Mouse (Mus musculus) forebrain, embryonic 10.5 days (tissue): ENCODE data around the gene Ly6g. TPM values are rescaled to one million over a fixed set of nuclear protein-coding genes. Genes with fewer than 3 reads are reported as not detected.
A peak's percentile ranks its signal among the peaks of the same experiment; 100 is the strongest.
"Not testable (repeated sequence)": the region's sequence is repeated elsewhere in the genome, so short reads cannot be mapped to it uniquely, and the experiment has no call there.

Experiments used
- DNase-seq: peaks from one replicate; pipeline ENCODE4 v3.0.0-alpha.2; 2017; ENCODE audit warnings: low spot score; ENCODE audit errors: extremely low spot score
- H3K27ac ChIP-seq: fragments of 300-500 bp; sonication (generic); 2 replicates; pipeline ENCODE4 v1.5.1; 2016; ENCODE audit warnings: mild to moderate bottlenecking
- H3K27me3 ChIP-seq: fragments of 300-500 bp; sonication (generic); 2 replicates; pipeline ENCODE4 v1.6.1; 2016; ENCODE audit warnings: mild to moderate bottlenecking; ENCODE audit not compliant: poor library complexity, severe bottlenecking
- H3K36me3 ChIP-seq: fragments of 300-500 bp; sonication (generic); replicated peaks from 2 replicates; pipeline ENCODE4 v1.6.1; 2016; ENCODE audit warnings: mild to moderate bottlenecking, moderate library complexity
- H3K4me1 ChIP-seq: fragments of 300-500 bp; sonication (generic); 2 replicates; pipeline ENCODE4 v1.6.1; 2016
- H3K4me3 ChIP-seq: fragments of 300-500 bp; sonication (generic); 2 replicates; pipeline ENCODE4 v1.5.1; 2016; ENCODE audit warnings: mild to moderate bottlenecking, moderate library complexity
- H3K9me3 ChIP-seq: fragments of 300-500 bp; sonication (generic); 2 replicates; pipeline ENCODE4 v1.6.1; 2016; ENCODE audit warnings: mild to moderate bottlenecking, moderate library complexity
- WGBS: fragments of 180-500 bp; shearing (Covaris S2); methylation state at CpG from one replicate; pipeline ENCODE4 v1.1.7; 2016; 5-methylcytosine and 5-hydroxymethylcytosine counted together
- polyA plus RNA-seq: library from polyadenylated mRNA; unstranded; fragments of >200 nt; fragmentation: Nextera tagmentation; extraction: Ambion mirVana; gene quantifications from 2 replicates; pipeline ENCODE4 v1.2.1, GENCODE M21; 2016

Ly6g gene
- not detected in 2 replicates for polyA plus RNA-seq

DNA sequence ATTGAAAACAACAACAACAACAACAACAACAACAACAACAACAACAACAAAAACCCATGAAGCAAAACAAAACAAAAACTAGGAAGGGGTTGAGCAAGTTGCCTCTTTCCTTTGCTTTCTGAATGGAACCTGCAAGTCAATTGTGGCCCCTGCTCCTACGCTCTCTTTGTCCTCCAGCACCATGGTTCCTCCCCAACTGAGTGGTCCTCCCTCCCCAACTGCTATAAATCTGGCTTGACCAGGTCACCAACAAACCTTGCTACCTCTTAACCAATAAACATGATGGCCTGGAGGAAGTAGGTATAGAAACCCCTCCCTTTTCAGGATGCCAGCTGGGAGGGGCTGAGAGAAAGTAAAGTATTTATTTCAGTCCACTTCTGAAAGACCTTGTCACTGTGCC, at the start of gene Ly6g:
Gene Ly6g (plus strand): TSS at position 301 of the 400 bp plus-strand sequence.
- 96% methylated on average over 1 of the region's 1 CpGs for WGBS
- no peaks in the 10 kb centered on the region for H3K4me1 ChIP-seq
- H3K4me3 ChIP-seq, result no peak within 1 kb of the TSS

DNA sequence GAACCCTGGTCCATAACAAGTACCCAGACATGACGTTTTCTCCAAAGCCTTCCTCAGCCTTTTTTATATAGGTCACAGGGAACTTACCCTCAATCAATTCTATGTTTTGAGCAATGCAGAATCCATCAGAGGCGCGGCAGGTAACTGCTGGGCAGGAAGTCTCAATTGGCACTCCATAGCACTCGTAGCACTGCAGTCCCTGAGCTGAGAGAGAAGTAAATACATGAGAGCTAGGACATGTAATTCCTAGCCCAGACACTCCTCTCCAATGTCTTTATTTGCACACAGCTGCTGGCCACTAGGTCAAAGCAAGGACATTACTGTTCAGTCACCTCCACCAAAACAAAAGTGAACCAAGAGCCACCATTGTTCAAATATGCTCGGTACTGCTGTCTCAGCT, 44.6 kb upstream of the Ly6g start:
- H3K27ac ChIP-seq, H3K9me3 ChIP-seq, H3K27me3 ChIP-seq, DNase-seq, H3K4me1 ChIP-seq, H3K36me3 ChIP-seq, H3K4me3 ChIP-seq: not testable (repeated sequence)
- WGBS, result 78% methylated on average over 2 of the region's 5 CpGs

More for the DNA sequence above, at the start of gene Ly6g:
- Histone ChIP-seq H3K27me3 (no peaks in the 10 kb centered on the region), H3K27ac (no peak within 1 kb of the TSS), H3K9me3 (peaks cover 8% of the 10 kb centered on the region; the same call in 1 of the 2 replicates), H3K36me3 (no peaks in the 10 kb centered on the region)
- no peak for DNase-seq

DNA sequence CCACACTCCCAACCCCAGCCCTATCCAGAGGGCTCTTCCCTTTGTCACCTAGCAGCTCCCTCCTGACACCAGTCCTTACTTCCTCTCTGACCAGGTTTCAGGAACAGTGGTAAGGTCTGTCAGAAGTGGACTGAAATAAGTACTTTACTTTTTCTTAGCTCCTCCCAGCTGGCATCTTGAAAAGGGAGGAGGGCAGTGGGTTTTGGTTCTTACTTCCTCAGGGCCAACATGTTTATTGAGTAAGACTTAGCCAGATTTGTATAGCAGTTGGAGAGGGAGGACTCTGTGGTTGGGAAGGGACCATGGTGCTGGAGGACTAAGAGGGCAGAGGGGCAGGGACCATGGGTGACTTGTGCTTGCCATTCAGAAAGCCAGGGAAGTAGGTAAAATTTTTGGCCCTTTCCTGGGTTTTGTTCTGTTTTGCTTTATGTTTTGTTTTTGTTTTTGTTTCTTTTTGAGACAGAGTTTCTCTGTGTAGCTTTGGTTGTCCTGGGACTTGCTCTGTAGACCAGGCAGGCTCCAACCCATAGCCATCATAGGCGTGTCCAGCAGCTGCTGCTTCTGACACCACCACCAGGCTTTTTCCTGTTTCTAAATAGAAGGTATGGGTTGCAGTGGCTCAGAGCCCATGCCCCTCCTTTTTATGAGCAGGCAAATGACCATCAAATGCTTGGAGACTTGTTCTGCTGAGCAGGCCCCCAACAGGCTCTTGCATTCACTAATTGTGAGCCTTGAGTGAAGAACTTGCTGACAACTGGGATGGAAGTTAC, 43.0 kb upstream of the Ly6g start, which contains the start of gene Ly6c2:
Gene Ly6c2 (minus strand): TSS at position 110 of the 770 bp plus-strand sequence.
- not testable (repeated sequence) for H3K36me3 ChIP-seq, H3K4me3 ChIP-seq, H3K9me3 ChIP-seq, DNase-seq, H3K4me1 ChIP-seq, H3K27ac ChIP-seq, H3K27me3 ChIP-seq
- 67% methylated on average over 1 of the region's 1 CpGs for WGBS

DNA sequence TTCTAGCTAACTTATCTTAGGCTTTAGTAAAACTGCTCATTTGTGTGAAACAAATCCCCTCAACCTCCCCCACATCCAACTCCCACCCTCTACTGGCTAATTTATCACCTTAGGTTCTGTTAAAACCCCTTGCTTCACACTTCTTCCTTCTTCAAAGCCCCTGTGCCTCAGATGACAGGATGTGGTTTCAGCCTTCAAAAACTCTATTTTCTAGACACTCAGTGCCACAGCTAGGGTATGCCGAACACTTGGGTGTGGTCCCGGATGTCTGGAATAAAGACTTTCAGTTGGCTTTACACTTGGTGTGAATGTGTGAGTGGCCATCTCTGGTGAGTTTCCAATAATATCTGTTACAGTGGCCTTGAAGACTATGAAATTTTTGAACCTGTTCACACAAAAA, 38.5 kb upstream of the Ly6g start:
- Histone ChIP-seq H3K27me3 (no peaks in the 10 kb centered on the region), H3K36me3 (no peaks in the 10 kb centered on the region), H3K4me3 (no peak overlapping the region), H3K9me3 (no peaks in the 10 kb centered on the region), H3K27ac (no peak overlapping the region), H3K4me1 (no peaks in the 10 kb centered on the region)
- no peak for DNase-seq
- WGBS, result 93% methylated on average over 2 of the region's 2 CpGs

DNA sequence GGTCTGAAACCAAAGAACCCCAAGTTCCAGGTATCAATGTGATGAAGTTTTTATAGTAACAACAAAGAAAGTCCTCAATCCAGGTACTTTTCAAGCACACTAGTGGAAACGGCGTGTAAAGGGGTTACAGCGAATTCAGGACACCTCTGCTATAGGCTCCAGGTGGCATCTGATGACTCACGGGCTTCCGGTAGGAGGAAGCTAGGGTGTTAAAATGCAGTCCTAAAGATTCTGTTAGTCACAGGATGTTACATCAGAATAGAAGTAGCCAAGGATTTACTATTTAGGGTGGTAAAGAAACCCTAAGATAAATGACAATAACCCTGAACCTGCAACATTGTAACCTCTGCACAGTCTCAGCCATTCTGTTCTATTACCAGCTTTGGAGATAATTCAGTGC, 37.6 kb upstream of the Ly6g start:
- not testable (repeated sequence) for DNase-seq, H3K27ac ChIP-seq, H3K36me3 ChIP-seq, H3K4me3 ChIP-seq, H3K9me3 ChIP-seq, H3K4me1 ChIP-seq, H3K27me3 ChIP-seq
- 95% methylated on average over 5 of the region's 5 CpGs for WGBS

DNA sequence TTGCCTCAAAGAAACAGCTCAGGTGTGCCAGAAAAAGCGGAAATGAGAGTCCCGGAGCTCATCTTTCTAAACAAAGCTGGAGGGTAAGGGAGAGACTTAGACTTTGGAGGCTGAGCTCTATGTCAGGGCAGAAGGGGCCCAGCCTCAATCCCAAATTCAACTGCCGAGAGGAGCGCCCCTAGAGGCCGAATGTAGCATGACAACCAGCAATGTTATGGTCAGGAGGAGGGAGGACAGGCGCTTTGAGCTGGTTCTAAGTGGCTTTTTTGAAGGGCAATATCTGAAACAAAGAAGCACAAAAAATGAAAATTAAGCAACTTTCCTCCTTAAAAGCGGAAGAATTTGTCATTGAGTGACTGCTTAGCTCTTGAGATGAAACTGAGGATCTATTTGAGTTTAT, 36.3 kb upstream of the Ly6g start:
- H3K9me3 ChIP-seq, H3K4me3 ChIP-seq, H3K36me3 ChIP-seq, H3K27ac ChIP-seq, H3K4me1 ChIP-seq, H3K27me3 ChIP-seq: not testable (repeated sequence)
- 13% methylated on average over 5 of the region's 7 CpGs for WGBS
- DNase-seq, result peak; percentile 51

DNA sequence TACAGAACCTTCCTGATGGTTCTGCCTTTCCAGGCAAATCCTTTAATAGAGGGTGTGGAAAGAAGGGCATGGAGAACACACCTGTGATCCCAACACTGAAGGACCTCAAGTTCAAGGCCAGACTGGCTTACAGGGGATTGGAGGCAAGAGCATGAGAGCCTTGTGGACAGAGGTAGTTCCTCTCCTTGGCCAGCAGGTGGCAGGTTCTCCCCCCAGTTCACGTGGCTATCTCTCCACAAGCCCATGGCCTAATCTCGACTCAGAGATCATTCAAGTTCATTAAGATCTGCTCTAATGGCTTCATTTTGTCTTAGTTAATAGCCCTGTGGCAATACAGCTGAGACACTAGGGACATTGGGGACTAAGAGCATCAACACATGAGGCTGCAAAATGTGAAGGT, 35.0 kb upstream of the Ly6g start:
- no peak overlapping the region for H3K27ac ChIP-seq

DNA sequence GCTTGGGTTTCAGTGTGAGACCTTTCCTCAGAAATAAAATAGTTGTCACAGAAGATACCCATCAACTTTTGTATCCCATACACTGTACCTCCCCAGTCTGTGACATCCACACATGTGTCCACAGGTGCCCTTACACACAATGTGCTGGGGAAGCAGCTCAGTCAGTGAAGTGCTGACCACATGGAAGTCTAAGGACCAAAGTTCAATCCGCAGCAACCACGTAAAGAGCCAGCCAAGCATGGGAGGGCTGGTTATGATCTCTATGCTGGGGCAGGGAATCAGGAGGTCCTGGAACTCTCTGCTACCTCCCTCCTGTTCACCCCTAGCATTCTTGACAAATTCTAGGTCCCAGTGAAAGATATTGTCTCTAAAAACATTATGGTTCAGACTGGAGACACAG, 22.7 kb upstream of the Ly6g start:
- not testable (repeated sequence) for H3K27ac ChIP-seq, H3K4me3 ChIP-seq, H3K4me1 ChIP-seq, H3K27me3 ChIP-seq, H3K9me3 ChIP-seq, DNase-seq, H3K36me3 ChIP-seq
- 90% methylated on average over 2 of the region's 2 CpGs for WGBS

More for the DNA sequence above, 35.0 kb upstream of the Ly6g start:
- no peaks in the 10 kb centered on the region for H3K36me3 ChIP-seq
- H3K4me1 ChIP-seq, result no peaks in the 10 kb centered on the region
- H3K27me3 ChIP-seq, result no peaks in the 10 kb centered on the region
- H3K9me3 ChIP-seq, result no peaks in the 10 kb centered on the region
- DNase-seq, result peak; percentile 18
- H3K4me3 ChIP-seq, result no peak overlapping the region
- WGBS, result 15% methylated on average over 2 of the region's 2 CpGs

DNA sequence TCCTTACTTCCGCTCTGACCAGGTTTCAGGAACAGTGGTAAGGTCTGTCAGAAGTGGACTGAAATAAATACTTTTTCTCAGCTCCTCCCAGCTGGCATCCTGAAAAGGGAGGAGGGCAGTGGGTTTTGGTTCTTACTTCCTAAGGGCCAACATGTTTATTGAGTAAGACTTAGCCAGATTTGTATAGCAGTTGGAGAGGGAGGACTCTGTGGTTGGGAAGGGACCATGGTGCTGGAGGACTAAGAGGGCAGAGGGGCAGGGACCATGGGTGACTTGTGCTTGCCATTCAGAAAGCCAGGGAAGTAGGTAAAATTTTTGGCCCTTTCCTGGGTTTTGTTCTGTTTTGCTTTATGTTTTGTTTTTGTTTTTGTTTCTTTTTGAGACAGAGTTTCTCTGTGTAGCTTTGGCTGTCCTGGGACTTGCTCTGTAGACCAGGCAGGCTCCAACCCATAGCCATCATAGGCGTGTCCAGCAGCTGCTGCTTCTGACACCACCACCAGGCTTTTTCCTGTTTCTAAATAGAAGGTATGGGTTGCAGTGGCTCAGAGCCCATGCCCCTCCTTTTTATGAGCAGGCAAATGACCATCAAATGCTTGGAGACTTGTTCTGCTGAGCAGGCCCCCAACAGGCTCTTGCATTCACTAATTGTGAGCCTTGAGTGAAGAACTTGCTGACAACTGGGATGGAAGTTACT, 19.8 kb upstream of the Ly6g start:
- WGBS, result 88% methylated on average over 1 of the region's 2 CpGs
- H3K9me3 ChIP-seq, H3K27ac ChIP-seq, DNase-seq, H3K36me3 ChIP-seq, H3K4me3 ChIP-seq, H3K4me1 ChIP-seq, H3K27me3 ChIP-seq: not testable (repeated sequence)

DNA sequence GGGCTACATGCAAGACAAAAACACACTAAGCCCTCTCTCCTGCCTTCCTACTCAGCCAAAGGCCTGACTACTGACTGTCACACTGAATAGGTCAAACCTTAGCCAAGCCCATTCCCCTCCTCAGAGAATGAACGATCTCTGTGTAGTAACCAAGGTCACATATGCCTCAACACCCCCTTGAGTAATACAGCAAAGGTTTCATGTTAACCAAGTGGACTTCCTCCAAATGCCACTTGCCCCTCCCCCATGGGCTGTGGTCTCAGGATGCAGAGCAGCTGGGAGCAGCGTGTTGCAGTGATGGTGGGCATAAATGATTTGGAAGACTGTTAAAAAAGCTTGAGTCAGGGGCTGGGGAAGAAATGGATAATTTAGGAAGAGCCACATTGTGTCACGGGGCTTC, 17.3 kb upstream of the Ly6g start:
- H3K4me3 ChIP-seq, H3K27me3 ChIP-seq, H3K36me3 ChIP-seq, H3K9me3 ChIP-seq, DNase-seq, H3K4me1 ChIP-seq, H3K27ac ChIP-seq: not testable (repeated sequence)
- 81% methylated on average over 3 of the region's 3 CpGs for WGBS

DNA sequence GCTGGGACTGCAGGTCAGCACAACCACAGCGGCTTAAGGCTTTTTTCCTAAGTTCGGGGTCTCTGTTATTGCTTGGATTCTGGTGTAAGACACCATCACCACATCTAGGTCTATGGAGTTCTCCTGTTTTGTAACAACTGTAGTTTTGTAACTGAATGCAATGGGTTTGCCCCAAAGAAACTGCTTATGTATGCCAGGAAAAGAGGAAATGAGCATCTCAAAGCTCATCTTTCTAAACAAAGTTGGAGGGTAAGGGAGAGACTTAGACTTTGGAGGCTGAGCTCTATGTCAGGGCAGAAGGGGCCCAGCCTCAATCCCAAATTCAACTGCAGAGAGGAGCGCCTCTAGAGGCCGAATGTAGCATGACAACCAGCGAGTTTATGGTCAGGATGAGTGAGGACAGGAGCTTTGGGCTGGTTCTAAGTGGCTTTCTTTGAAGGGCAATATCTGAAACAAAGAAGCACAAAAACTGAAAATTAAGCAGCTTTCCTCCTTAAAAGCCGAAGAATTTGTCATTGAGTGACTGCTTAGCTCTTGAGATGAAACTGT, 13.2 kb upstream of the Ly6g start:
- not testable (repeated sequence) for H3K27ac ChIP-seq
- 50% methylated on average over 6 of the region's 6 CpGs for WGBS

DNA sequence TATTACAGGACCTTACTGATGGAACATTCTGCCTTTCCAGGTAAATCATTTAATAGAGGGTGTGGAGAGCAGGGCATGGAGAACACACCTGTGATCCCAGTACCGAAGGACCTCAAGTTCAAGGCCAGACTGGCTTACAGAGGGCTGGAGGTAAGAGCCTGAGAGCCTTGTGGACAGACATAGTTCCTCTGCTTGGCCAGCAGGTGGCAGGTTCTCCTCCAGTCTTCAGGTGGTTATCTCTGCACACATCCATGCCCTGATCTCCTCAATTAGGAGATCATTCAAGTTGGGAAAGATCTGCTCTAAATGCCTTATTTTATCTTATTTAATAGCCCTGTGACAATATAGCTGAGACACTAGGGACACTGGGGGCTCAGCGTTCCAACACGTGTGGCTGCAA, 11.3 kb upstream of the Ly6g start:
- DNase-seq, result no peak
- Histone ChIP-seq H3K36me3 (no peaks in the 10 kb centered on the region), H3K27ac (no peak overlapping the region), H3K9me3 (no peaks in the 10 kb centered on the region), H3K4me3 (no peak overlapping the region), H3K4me1 (no peaks in the 10 kb centered on the region), H3K27me3 (no peaks in the 10 kb centered on the region)
- WGBS, result 65% methylated on average over 3 of the region's 3 CpGs

More for the DNA sequence above, 13.2 kb upstream of the Ly6g start:
- H3K4me3 ChIP-seq, H3K4me1 ChIP-seq, H3K27me3 ChIP-seq, H3K9me3 ChIP-seq, H3K36me3 ChIP-seq: not testable (repeated sequence)
- peak; percentile 21 for DNase-seq

DNA sequence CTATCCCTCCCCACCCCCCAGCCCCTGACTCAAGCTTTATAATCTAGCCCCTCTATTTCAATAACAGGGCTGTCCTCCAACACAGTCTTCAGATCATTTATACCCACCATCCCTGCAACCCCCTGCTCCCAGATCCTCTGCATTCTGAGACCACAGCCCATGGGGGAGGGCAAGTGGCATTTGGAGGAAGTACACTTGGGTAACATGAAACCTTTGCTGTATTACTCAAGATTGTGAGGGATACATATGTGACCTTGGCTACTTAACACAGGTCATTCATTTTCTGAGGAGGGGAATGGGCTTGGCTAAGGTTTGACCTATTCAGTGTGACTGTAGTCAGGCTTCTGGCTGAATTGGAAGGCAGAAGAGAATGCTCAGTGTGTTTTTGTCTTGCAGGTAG, 2.0 kb upstream of the Ly6g start:
- DNase-seq, result no peak
- Histone ChIP-seq H3K4me1 (no peaks in the 10 kb centered on the region), H3K27ac (no peak overlapping the region), H3K4me3 (no peak overlapping the region), H3K9me3 (no peaks in the 10 kb centered on the region), H3K36me3 (no peaks in the 10 kb centered on the region), H3K27me3 (no peaks in the 10 kb centered on the region)
